Mouse (Mus musculus): ENCODE data around the gene Tbk1. TPM values are rescaled to one million over a fixed set of nuclear protein-coding genes. Genes with fewer than 3 reads are reported as not detected.

The Tbk1 gene
- total and polyA plus RNA-seq, 3 experiments, result 29.5 to 46.0 (median 44.0) TPM

GRCm38 (mm10) chr10:121498481-121498904, 88.1 kb downstream of the Tbk1 start:
- Histone ChIP-seq H3K27me3 (replicated peaks) (no peaks in the 10 kb centered on the region), H3K9me3 (replicated peaks; ENCODE audit: low read length) (no peaks in the 10 kb centered on the region), H3K9ac (ENCODE audit: insufficient read depth, low read depth) (no peak overlapping the region), H3K4me3 (replicated peaks in 1 of 3; ENCODE audit: low read depth in 2 of 3, low read length in 2 of 3, poor library complexity in 1 of 3) (no peak overlapping the region), H3K4me2 (ENCODE audit: insufficient read depth, low read depth, poor library complexity, severe bottlenecking) (no peak overlapping the region), H3K36me3 (replicated peaks in 1 of 2; ENCODE audit: control insufficient read depth in 1 of 2, insufficient read depth in 1 of 2, low read length in 1 of 2) (no peaks in the 10 kb centered on the region), H3K4me1 (ENCODE audit: control insufficient read depth in 1 of 2, insufficient read depth in 2 of 2) (peaks cover 3 to 28% of the 10 kb centered on the region in 2 experiments), H3K27ac (ENCODE audit: insufficient read depth, low read depth) (no peak overlapping the region), H3K79me2 (replicated peaks; ENCODE audit: control insufficient read depth, extremely low read depth, insufficient read depth, poor library complexity, severe bottlenecking) (no peaks in the 10 kb centered on the region)
- in situ Hi-C loops (cut with MboI; ENCODE audit: low pct_ligation_motif_present, low pct_unique_long_range_greater_than_20kb, low sequenced_read_pairs), result no loop called here
- no peak for DNase-seq (ENCODE audit: extremely low read depth)
- no peak for TF ChIP-seq MYC (IDR thresholded peaks at IDR 0.05; ENCODE audit: low read depth, low read length)
- TF ChIP-seq JUND (conservative IDR thresholded peaks at IDR 0.05; ENCODE audit: low read depth, low read length), result no peak
- TF ChIP-seq GABPA (IDR thresholded peaks at IDR 0.05; ENCODE audit: insufficient replicate concordance, low read depth, low read length), result no peak
- TF ChIP-seq ZMIZ1 (IDR thresholded peaks at IDR 0.05; ENCODE audit: low read depth, low read length), result no peak
- no peak for TF ChIP-seq NELFE (IDR thresholded peaks at IDR 0.05; ENCODE audit: low read depth, low read length)
- dilution Hi-C loops (cut with MboI; ENCODE audit: extremely low pct_ligation_motif_present, extremely low pct_unique_long_range_greater_than_20kb, low sequenced_read_pairs), result no loop called here

GRCm38 (mm10) chr10:121497968-121498367, 88.6 kb downstream of the Tbk1 start:
- no peak overlapping the region for H3K9ac ChIP-seq (ENCODE audit: insufficient read depth, low read depth)
- no peaks in the 10 kb centered on the region for H3K9me3 ChIP-seq (replicated peaks; ENCODE audit: low read length)
- no peak overlapping the region for H3K4me3 ChIP-seq (replicated peaks in 1 of 3; ENCODE audit: low read depth in 2 of 3, low read length in 2 of 3, poor library complexity in 1 of 3)
- DNase-seq (ENCODE audit: extremely low read depth), result no peak
- H3K4me2 ChIP-seq (ENCODE audit: insufficient read depth, low read depth, poor library complexity, severe bottlenecking), result no peak overlapping the region
- in situ Hi-C loops (cut with MboI; ENCODE audit: low pct_ligation_motif_present, low pct_unique_long_range_greater_than_20kb, low sequenced_read_pairs), result no loop called here
- H3K27me3 ChIP-seq (replicated peaks), result no peaks in the 10 kb centered on the region
- no peak for TF ChIP-seq JUND (conservative IDR thresholded peaks at IDR 0.05; ENCODE audit: low read depth, low read length)
- no peak for TF ChIP-seq TBP (conservative IDR thresholded peaks at IDR 0.05; ENCODE audit: low read depth, low read length)
- no peak for TF ChIP-seq ETS1 (conservative IDR thresholded peaks at IDR 0.05; ENCODE audit: low read depth, low read length)
- TF ChIP-seq KAT2A (IDR thresholded peaks at IDR 0.05; ENCODE audit: insufficient replicate concordance, low read length), result no peak
- no peak for TF ChIP-seq TCF12 (IDR thresholded peaks at IDR 0.05; ENCODE audit: low read depth, low read length)
- TF ChIP-seq POLR2A (IDR thresholded peaks at IDR 0.05; ENCODE audit: low read depth, low read length), result no peak
- no peak for TF ChIP-seq MXI1 (IDR thresholded peaks at IDR 0.05; ENCODE audit: low read depth, low read length)
- TF ChIP-seq ZKSCAN1 (IDR thresholded peaks at IDR 0.05; ENCODE audit: borderline replicate concordance, low read depth, low read length), result no peak
- H3K36me3 ChIP-seq (replicated peaks in 1 of 2; ENCODE audit: control insufficient read depth in 1 of 2, insufficient read depth in 1 of 2, low read length in 1 of 2), result no peaks in the 10 kb centered on the region
- peaks cover 3 to 28% of the 10 kb centered on the region in 2 experiments for H3K4me1 ChIP-seq (ENCODE audit: control insufficient read depth in 1 of 2, insufficient read depth in 2 of 2)
- H3K27ac ChIP-seq (ENCODE audit: insufficient read depth, low read depth), result no peak overlapping the region
- dilution Hi-C loops (cut with MboI; ENCODE audit: extremely low pct_ligation_motif_present, extremely low pct_unique_long_range_greater_than_20kb, low sequenced_read_pairs), result no loop called here
- H3K79me2 ChIP-seq (replicated peaks; ENCODE audit: control insufficient read depth, extremely low read depth, insufficient read depth, poor library complexity, severe bottlenecking), result no peaks in the 10 kb centered on the region

GRCm38 (mm10) chr10:121496616-121497015, 90.0 kb downstream of the Tbk1 start:
- H3K4me3 ChIP-seq (replicated peaks in 1 of 3; ENCODE audit: low read depth in 2 of 3, low read length in 2 of 3, poor library complexity in 1 of 3), result no peak overlapping the region
- dilution Hi-C loops (cut with MboI; ENCODE audit: extremely low pct_ligation_motif_present, extremely low pct_unique_long_range_greater_than_20kb, low sequenced_read_pairs), result no loop called here

More at GRCm38 (mm10) chr10:121496616-121497015, 90.0 kb downstream of the Tbk1 start:
- Histone ChIP-seq H3K27me3 (replicated peaks) (no peaks in the 10 kb centered on the region), H3K79me2 (replicated peaks; ENCODE audit: control insufficient read depth, extremely low read depth, insufficient read depth, poor library complexity, severe bottlenecking) (no peaks in the 10 kb centered on the region), H3K36me3 (replicated peaks in 1 of 2; ENCODE audit: control insufficient read depth in 1 of 2, insufficient read depth in 1 of 2, low read length in 1 of 2) (no peaks in the 10 kb centered on the region), H3K4me1 (ENCODE audit: control insufficient read depth in 1 of 2, insufficient read depth in 2 of 2) (peaks cover 3 to 28% of the 10 kb centered on the region in 2 experiments), H3K27ac (ENCODE audit: insufficient read depth, low read depth) (no peak overlapping the region), H3K9ac (ENCODE audit: insufficient read depth, low read depth) (no peak overlapping the region), H3K4me2 (ENCODE audit: insufficient read depth, low read depth, poor library complexity, severe bottlenecking) (no peak overlapping the region), H3K9me3 (replicated peaks; ENCODE audit: low read length) (no peaks in the 10 kb centered on the region)
- TF ChIP-seq EP300 (IDR thresholded peaks at IDR 0.05; ENCODE audit: low read length) (no peak), POLR2A (IDR thresholded peaks at IDR 0.05; ENCODE audit: low read depth, low read length) (no peak), JUN (IDR thresholded peaks at IDR 0.05; ENCODE audit: insufficient read depth, low read depth, low read length) (no peak), MYC (IDR thresholded peaks at IDR 0.05; ENCODE audit: low read depth, low read length) (no peak), MAZ (IDR thresholded peaks at IDR 0.05; ENCODE audit: low read depth, low read length) (no peak), CTCF (conservative IDR thresholded peaks at IDR 0.05 in 1 of 2, IDR thresholded peaks at IDR 0.05 in 1 of 2; ENCODE audit: low read depth in 2 of 2, low read length in 2 of 2) (no peak), SMC3 (IDR thresholded peaks at IDR 0.05; ENCODE audit: low read depth, low read length) (no peak), ETS1 (conservative IDR thresholded peaks at IDR 0.05; ENCODE audit: low read depth, low read length) (no peak), MAX (IDR thresholded peaks at IDR 0.05; ENCODE audit: low read length) (no peak), TCF12 (IDR thresholded peaks at IDR 0.05; ENCODE audit: low read depth, low read length) (no peak), TBP (conservative IDR thresholded peaks at IDR 0.05; ENCODE audit: low read depth, low read length) (no peak), USF2 (conservative IDR thresholded peaks at IDR 0.05; ENCODE audit: low read depth, low read length) (no peak), RAD21 (IDR thresholded peaks at IDR 0.05; ENCODE audit: low read depth, low read length) (no peak), UBTF (IDR thresholded peaks at IDR 0.05; ENCODE audit: low read depth, low read length) (no peak), BHLHE40 (IDR thresholded peaks at IDR 0.05; ENCODE audit: low read depth, low read length) (no peak), RCOR1 (conservative IDR thresholded peaks at IDR 0.05; ENCODE audit: low read depth, low read length) (no peak)
- in situ Hi-C loops (cut with MboI; ENCODE audit: low pct_ligation_motif_present, low pct_unique_long_range_greater_than_20kb, low sequenced_read_pairs), result no loop called here
- no peak for DNase-seq (ENCODE audit: extremely low read depth)

All from CH12.LX (cell line).